Mouse (Mus musculus) embryonic facial prominence, embryonic 15.5 days (tissue): ENCODE measurements around the gene Wiz. TPM values are rescaled to one million over a fixed set of nuclear protein-coding genes. Genes with fewer than 3 reads are reported as not detected.
A peak's percentile ranks its signal among the peaks of the same experiment; 100 is the strongest.

Experiments
- ATAC-seq: fragments of 200-750 bp; cut with Nextera tagmentation; 2 replicates; pipeline ENCODE4 v1.8.0; 2017; ENCODE audit warnings: low read depth, moderate TSS enrichment; ENCODE audit not compliant: insufficient number of reproducible peaks, low FRiP score, low TSS enrichment
- H3K27ac ChIP-seq: fragments of 300-500 bp; sonication (generic); replicated peaks from 2 replicates; pipeline ENCODE4 v1.5.1; 2015; ENCODE audit warnings: mild to moderate bottlenecking, inconsistent platforms
- H3K27me3 ChIP-seq: fragments of 300-500 bp; sonication (generic); 2 replicates; pipeline ENCODE4 v1.6.1; 2015; ENCODE audit warnings: inconsistent platforms
- H3K36me3 ChIP-seq: fragments of 300-500 bp; sonication (generic); 2 replicates; pipeline ENCODE4 v1.6.1; 2015; ENCODE audit warnings: mild to moderate bottlenecking, inconsistent platforms
- H3K4me1 ChIP-seq: fragments of 300-500 bp; sonication (generic); 2 replicates; pipeline ENCODE4 v1.6.1; 2015; ENCODE audit warnings: inconsistent platforms
- H3K4me2 ChIP-seq: fragments of 300-500 bp; sonication (generic); replicated peaks from 2 replicates; pipeline ENCODE4 v1.6.1; 2015; ENCODE audit warnings: mild to moderate bottlenecking, inconsistent platforms
- H3K4me3 ChIP-seq: fragments of 300-500 bp; sonication (generic); replicated peaks from 2 replicates; pipeline ENCODE4 v1.5.1; 2015; ENCODE audit warnings: mild to moderate bottlenecking, inconsistent platforms
- H3K9ac ChIP-seq: fragments of 300-500 bp; sonication (generic); 2 replicates; pipeline ENCODE4 v1.6.1; 2015; ENCODE audit warnings: inconsistent platforms
- H3K9me3 ChIP-seq: fragments of 300-500 bp; sonication (generic); replicated peaks from 2 replicates; pipeline ENCODE4 v1.6.1; 2016; ENCODE audit warnings: inconsistent platforms
- WGBS: fragments of 180-500 bp; shearing (Covaris S2); methylation state at CpG from one replicate; pipeline ENCODE4 v1.1.7; 2015; 5-methylcytosine and 5-hydroxymethylcytosine counted together
- polyA plus RNA-seq: library from polyadenylated mRNA; unstranded; fragments of >200 nt; fragmentation: Nextera tagmentation; extraction: Ambion mirVana; gene quantifications from 2 replicates; pipeline ENCODE4 v1.2.1, GENCODE M21; 2015

Wiz gene
- polyA plus RNA-seq, 1 experiment from 2014 or later: 30.1 TPM

GRCm38 (mm10) chr17:32358192-32358942, 30.9 kb downstream of the Wiz start:
- Histone ChIP-seq H3K9me3 (no peaks in the 10 kb centered on the region), H3K4me2 (no peak overlapping the region), H3K4me1 (peaks cover 16% of the 10 kb centered on the region), H3K9ac (no peak overlapping the region), H3K27ac (no peak overlapping the region), H3K27me3 (no peaks in the 10 kb centered on the region), H3K4me3 (no peak overlapping the region), H3K36me3 (peaks cover 92% of the 10 kb centered on the region)
- no peak for ATAC-seq
- 90% methylated on average over 7 of the region's 7 CpGs for WGBS

- no peak overlapping the region for H3K4me3 ChIP-seq
- no peak for ATAC-seq
- no peaks in the 10 kb centered on the region for H3K9me3 ChIP-seq
- WGBS: 87% methylated on average over 24 of the region's 24 CpGs
- H3K36me3 ChIP-seq: peaks cover 85% of the 10 kb centered on the region
- H3K27me3 ChIP-seq: no peaks in the 10 kb centered on the region
- H3K4me2 ChIP-seq: no peak overlapping the region
- H3K4me1 ChIP-seq: peaks cover 4% of the 10 kb centered on the region; the same call in 1 of the 2 replicates
- no peak overlapping the region for H3K9ac ChIP-seq
- no peak overlapping the region for H3K27ac ChIP-seq
These were observed 32.2 kb downstream of the Wiz start for GRCm38 (mm10) chr17:32356766-32357760.

GRCm38 (mm10) chr17:32356281-32356680, 33.0 kb downstream of the Wiz start:
- Histone ChIP-seq H3K27ac (no peak overlapping the region), H3K4me3 (no peak overlapping the region), H3K4me1 (0 out of 2 replicates have a peak, but pooled peaks cover 4% of the 10 kb centered on the region), H3K27me3 (no peaks in the 10 kb centered on the region), H3K36me3 (peaks cover 79% of the 10 kb centered on the region), H3K4me2 (no peak overlapping the region), H3K9ac (no peak overlapping the region), H3K9me3 (no peaks in the 10 kb centered on the region)
- ATAC-seq: no peak
- 93% methylated on average over 9 of the region's 9 CpGs for WGBS

GRCm38 (mm10) chr17:32355031-32355430, 34.2 kb downstream of the Wiz start:
- Histone ChIP-seq H3K27ac (no peak overlapping the region), H3K27me3 (no peaks in the 10 kb centered on the region), H3K4me1 (0 out of 2 replicates have a peak, but pooled peaks cover 4% of the 10 kb centered on the region), H3K36me3 (peaks cover 66% of the 10 kb centered on the region), H3K4me3 (no peak overlapping the region), H3K9me3 (no peaks in the 10 kb centered on the region), H3K9ac (no peak overlapping the region), H3K4me2 (no peak overlapping the region)
- 87% methylated on average over 6 of the region's 6 CpGs for WGBS
- ATAC-seq: no peak

GRCm38 (mm10) chr17:32354211-32354610, 35.0 kb downstream of the Wiz start:
- H3K27ac ChIP-seq: no peak overlapping the region
- 47% methylated on average over 5 of the region's 5 CpGs for WGBS

GRCm38 (mm10) chr17:32353696-32354095, 35.5 kb downstream of the Wiz start:
- H3K4me3 ChIP-seq: no peak overlapping the region
- no peak overlapping the region for H3K4me2 ChIP-seq
- 58% methylated on average over 4 of the region's 4 CpGs for WGBS
- H3K27me3 ChIP-seq: no peaks in the 10 kb centered on the region
- peaks cover 53% of the 10 kb centered on the region for H3K36me3 ChIP-seq
- H3K4me1 ChIP-seq: peaks cover 15% of the 10 kb centered on the region
- ATAC-seq: no peak
- no peaks in the 10 kb centered on the region for H3K9me3 ChIP-seq
- H3K9ac ChIP-seq: no peak overlapping the region
- H3K27ac ChIP-seq: no peak overlapping the region; the same call in 1 of the 2 replicates

More at GRCm38 (mm10) chr17:32354211-32354610, 35.0 kb downstream of the Wiz start:
- no peak overlapping the region for H3K4me3 ChIP-seq
- peaks cover 58% of the 10 kb centered on the region for H3K36me3 ChIP-seq
- no peak for ATAC-seq
- H3K4me2 ChIP-seq: no peak overlapping the region
- H3K4me1 ChIP-seq: peaks cover 10% of the 10 kb centered on the region
- H3K9me3 ChIP-seq: no peaks in the 10 kb centered on the region
- no peaks in the 10 kb centered on the region for H3K27me3 ChIP-seq
- no peak overlapping the region for H3K9ac ChIP-seq

GRCm38 (mm10) chr17:32351726-32352125, 37.5 kb downstream of the Wiz start:
- H3K36me3 ChIP-seq: peaks cover 33% of the 10 kb centered on the region
- no peaks in the 10 kb centered on the region for H3K9me3 ChIP-seq
- no peak overlapping the region for H3K4me2 ChIP-seq
- H3K4me3 ChIP-seq: no peak overlapping the region
- no peaks in the 10 kb centered on the region for H3K27me3 ChIP-seq
- no peak overlapping the region for H3K27ac ChIP-seq
- no peak overlapping the region for H3K9ac ChIP-seq
- H3K4me1 ChIP-seq: peaks cover 21% of the 10 kb centered on the region
- no peak for ATAC-seq

GRCm38 (mm10) chr17:32351269-32351668, 38.0 kb downstream of the Wiz start:
- 71% methylated on average over 3 of the region's 3 CpGs for whole genome bisulfite sequencing
- no peak overlapping the region for H3K27ac ChIP-seq

GRCm38 (mm10) chr17:32350382-32350983, 38.8 kb downstream of the Wiz start, which contains the start of gene Akap8l:
Gene Akap8l (minus strand): TSS chr17:32350607.
- ATAC-seq: peak; percentile 97
- Histone ChIP-seq H3K36me3 (peaks cover 21% of the 10 kb centered on the region), H3K4me2 (peak within 1 kb of the TSS; percentile 83), H3K27me3 (no peaks in the 10 kb centered on the region), H3K9me3 (no peaks in the 10 kb centered on the region), H3K4me3 (peak within 1 kb of the TSS; percentile 96), H3K27ac (peak within 1 kb of the TSS; percentile 82), H3K4me1 (peaks cover 21% of the 10 kb centered on the region), H3K9ac (peak within 1 kb of the TSS; percentile 70)
- WGBS: under 1% methylated on average over 37 of the region's 37 CpGs

More at GRCm38 (mm10) chr17:32351269-32351668, 38.0 kb downstream of the Wiz start:
- Histone ChIP-seq H3K9me3 (no peaks in the 10 kb centered on the region), H3K9ac (no peak overlapping the region), H3K4me3 (peak overlapping the region; percentile 96), H3K27me3 (no peaks in the 10 kb centered on the region), H3K4me2 (peak overlapping the region; percentile 83), H3K36me3 (peaks cover 28% of the 10 kb centered on the region), H3K4me1 (peaks cover 21% of the 10 kb centered on the region)
- no peak for ATAC-seq

- peak overlapping the region; percentile 70 for H3K9ac ChIP-seq
- WGBS: under 1% methylated on average over 24 of the region's 24 CpGs
- H3K4me3 ChIP-seq: peak overlapping the region; percentile 96
- peak overlapping the region; percentile 82 for H3K27ac ChIP-seq
- no peaks in the 10 kb centered on the region for H3K27me3 ChIP-seq
- peaks cover 17% of the 10 kb centered on the region for H3K36me3 ChIP-seq
- peak; percentile 12; the same call in 1 of the 2 replicates for ATAC-seq
- peak overlapping the region; percentile 83 for H3K4me2 ChIP-seq
- no peaks in the 10 kb centered on the region for H3K9me3 ChIP-seq
- H3K4me1 ChIP-seq: peaks cover 21% of the 10 kb centered on the region
These were observed 39.3 kb downstream of the Wiz start for GRCm38 (mm10) chr17:32349851-32350381.
